Mouse (Mus musculus) fibroblast of lung, adult 2 months (primary cell): ENCODE data around the gene Vinac1.
"Not testable (repeated sequence)": the region's sequence is repeated elsewhere in the genome, so short reads cannot be mapped to it uniquely, and the experiment has no call there.

Source experiments
- DNase-seq: peaks from one replicate; pipeline ENCODE4 v3.0.0-alpha.2; 2011; ENCODE audit warnings: low read depth

The Vinac1 gene

DNA sequence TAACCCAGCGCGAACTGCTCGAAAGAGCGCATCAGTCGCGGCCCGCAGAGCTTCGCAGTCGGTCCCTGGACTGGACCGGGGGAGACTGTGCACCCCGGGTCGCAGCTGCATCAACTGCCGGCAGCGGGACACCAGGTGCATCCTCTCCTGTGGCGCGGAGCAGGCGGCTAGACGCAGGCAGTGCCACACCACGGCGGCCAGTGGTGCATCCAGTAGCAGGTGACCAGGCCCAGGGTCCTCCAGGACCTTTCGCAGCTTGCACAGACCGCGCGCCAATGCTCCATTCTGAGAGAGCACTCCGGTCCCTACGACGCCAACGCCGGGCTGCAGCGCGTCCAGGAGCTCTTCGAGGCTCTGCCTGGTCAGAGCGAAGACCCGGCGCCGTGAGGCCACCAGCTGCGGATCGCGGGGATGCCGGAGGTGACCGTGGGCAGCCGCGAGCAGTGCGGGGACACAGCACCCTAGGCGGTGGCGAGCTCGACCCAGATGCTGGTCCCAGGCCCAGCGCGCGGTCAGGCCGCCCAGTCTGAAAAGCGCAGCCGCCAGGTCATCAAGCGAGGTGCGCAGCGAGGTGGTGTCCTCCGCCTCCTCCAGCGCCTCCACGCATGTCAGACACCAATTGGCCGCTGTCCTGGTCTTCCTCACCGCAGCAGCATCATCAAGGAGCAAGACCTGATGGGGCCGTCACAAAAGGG lies 8.9 kb downstream of the Vinac1 start:
- no peak for DNase-seq

DNA sequence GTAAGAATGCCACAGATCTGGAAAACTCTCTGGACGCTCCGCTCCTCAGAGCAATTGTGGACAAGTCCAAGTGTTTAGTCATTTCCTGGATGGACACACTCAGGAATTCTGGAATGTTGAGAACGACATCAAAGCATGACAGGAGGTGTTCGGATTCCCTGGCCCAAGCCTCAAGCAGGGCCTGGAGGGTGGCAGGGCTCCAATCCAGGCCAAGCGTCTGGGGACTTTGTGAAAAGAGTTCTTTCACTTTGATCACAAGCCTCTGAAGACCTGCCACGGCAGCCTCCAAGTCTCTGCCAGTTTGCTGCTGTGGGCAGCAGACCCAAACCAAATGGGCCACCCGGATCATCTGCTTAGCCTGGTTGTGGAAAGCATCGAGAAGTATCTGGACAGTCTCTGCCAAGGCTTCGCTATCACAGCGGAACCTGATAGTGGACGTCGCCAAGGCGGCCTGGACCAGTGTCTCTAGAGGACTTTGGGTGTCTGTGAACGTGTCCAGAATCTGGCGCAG lies 9.5 kb downstream of the Vinac1 start:
- DNase-seq = no peak

DNA sequence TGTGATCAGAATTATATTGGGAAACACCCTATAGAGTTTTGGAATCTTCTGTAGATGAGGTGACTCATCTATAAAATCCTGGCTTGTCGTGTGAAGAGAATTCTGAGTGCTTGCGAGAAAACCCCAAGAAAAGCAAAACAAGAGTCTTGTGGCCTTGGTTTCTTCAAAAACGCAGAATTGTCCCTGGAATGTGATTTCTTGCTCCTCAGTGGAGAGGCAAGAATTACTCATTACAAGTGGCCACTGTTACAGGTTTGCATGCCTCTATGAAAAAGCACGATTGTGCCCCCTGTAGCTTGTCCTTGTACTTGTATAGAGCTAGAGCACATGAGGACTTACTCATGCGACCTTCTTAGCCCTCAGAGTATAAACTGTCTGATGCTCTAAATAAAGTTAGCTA lies 12.6 kb downstream of the Vinac1 start:
- DNase-seq = peak; percentile 23

DNA sequence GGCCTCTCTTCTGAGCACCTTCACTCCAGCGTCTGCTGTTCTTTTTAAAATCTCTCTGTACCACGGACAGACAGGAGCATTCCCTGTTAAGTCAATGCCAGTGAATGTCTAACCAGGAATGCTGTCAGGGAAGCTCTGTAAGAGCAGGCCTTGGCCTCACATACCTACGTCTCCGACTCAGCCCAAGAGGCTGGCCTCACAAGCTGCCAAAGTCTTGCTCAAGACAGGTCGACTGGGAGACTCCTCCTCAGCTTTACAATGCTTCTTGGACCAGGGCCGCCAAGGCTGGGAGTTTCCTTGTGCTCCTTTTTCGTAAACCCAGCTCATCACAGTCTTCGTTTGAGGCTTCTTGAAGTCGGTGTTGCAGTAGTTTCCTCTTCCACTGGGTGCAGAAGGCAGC lies 23.2 kb downstream of the Vinac1 start:
- no peak for DNase-seq

DNA sequence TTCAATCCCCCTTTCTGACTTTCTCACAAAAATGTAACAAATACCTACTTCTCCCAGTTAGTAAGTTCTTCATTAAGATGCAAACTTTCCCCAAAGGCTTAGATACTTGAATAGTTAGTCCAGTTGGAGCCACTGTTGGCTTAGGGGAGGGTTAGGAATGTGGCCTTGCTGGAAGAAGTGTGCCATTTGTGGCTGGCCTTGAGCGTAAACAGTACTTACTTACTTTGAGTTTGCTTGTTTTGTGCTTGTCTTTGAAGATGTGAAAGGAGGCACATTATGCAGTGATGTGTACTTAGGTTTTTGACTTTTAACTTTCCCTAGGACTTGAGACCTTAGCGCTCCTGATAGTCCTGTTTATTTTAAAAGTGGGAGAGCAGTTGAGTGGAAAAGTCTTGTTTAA lies 27.9 kb downstream of the Vinac1 start:
- DNase-seq = no peak

DNA sequence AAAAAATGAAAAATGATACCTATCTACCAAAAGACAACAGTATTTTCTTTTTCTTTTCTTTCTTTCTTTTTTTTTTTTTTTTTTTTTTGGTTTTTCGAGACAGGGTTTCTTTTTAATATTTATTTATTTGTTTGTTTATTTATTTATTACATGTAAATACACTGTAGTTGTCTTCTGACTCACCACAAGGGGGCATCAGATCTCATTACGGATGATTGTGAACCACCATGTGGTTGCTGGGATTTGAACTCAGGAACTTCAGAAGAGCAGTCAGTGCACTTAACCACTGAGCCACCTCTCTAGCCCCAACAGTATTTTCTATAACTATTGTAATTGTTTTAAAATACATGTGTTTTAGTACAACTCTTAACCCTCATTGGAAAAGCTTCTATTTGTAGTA lies 39.1 kb downstream of the Vinac1 start:
- not testable (repeated sequence) for DNase-seq

DNA sequence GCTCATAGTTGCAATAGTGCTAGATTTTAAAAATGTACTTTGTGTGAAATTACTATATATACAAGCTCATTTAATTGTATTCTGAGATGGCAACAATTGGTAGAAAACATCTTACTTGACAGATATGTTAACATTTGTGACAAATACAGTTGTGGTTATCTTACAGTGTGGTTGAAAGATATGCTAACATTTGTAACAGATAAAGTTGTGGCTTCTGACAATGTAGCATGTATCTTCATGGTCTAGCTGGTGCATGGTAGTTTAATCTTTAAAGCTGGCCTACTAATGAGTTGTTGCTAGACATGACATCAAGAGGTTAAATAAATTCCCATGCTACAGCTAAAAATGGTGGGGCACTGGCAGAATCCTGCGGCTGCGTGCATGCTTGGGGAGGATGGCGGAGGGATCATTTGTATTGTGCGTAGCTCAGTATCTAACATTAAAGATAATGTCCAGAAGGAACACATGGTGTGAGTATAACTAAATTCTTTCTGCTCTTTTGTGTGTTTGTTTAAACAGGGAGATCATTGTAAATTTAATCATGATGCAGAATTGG lies 41.7 kb downstream of the Vinac1 start:
- DNase-seq = no peak

DNA sequence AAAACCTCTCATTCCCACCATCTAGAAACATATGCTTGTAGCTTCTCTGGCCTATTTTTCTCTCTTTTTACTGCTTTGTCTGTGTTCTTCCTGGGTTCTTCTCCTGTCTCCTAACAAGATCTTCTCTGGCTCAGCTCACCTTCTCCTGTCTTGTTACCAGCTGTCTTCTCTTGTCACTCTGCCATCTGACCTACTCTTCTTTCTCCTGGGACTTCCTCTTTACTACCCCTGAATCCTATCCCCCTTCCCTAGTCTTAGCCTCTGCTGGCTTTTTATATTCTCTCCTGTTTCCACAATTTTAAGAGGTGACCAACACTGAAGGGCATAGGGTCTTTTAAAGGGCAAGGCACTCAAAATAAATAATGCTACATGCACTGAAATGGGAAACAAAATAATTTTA lies 43.1 kb downstream of the Vinac1 start:
- no peak for DNase-seq

DNA sequence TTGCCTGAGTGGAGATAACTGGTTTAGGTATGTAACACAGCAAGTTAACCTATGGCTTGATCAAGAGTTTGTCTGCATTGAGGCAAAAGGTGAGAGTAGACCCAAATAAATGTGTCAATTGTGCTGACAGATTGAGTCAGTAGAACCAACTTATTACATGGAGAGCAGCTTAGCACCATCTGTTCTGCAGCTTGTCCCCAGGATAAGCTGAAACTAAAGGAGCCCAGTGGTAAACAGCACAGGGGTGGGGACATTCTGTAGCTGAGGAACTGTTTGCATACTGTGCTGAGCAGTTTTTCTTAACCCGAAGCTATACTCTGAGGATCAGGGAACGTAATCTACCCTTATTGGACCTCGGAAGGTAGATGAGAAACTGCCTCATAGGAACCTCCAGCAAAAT lies 63.2 kb downstream of the Vinac1 start:
- DNase-seq = no peak

DNA sequence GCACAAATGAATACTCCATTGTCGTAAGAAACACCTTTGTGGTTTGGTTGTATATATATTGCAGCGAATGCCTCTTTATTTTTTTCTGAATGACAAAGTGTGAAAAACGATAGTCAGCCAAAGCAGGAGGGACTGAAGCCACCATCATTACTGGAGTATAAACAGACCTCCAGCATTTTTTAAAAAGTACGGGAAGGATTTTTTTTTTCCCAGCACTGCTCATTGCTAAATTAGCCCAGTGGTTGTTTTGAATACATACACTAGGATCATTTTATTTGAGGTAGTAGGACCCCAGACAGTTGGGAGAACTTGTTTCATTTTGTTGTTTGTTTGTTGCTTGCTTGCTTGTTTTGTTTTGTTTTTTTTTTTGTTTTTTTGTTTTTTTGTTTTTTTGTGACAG lies 72.4 kb downstream of the Vinac1 start:
- no peak for DNase-seq
